Mouse (Mus musculus) cortical plate, adult 2 months (tissue): Measurements from ENCODE around the gene Fam193b.

Experiments used
- CTCF ChIP-seq: fragments of 200-500 bp; IDR thresholded peaks from 2 replicates; pipeline ENCODE4 v1.5.1; 2011; ENCODE audit warnings: mild to moderate bottlenecking, control low read depth, low read length; ENCODE audit not compliant: insufficient read depth; ENCODE audit errors: extremely low read depth
- POLR2A ChIP-seq: fragments of 200-500 bp; IDR thresholded peaks from 2 replicates; pipeline ENCODE4 v1.6.1; 2011; ENCODE audit warnings: mild to moderate bottlenecking, low read length, control low read depth; ENCODE audit not compliant: insufficient read depth; ENCODE audit errors: extremely low read depth

DNA sequence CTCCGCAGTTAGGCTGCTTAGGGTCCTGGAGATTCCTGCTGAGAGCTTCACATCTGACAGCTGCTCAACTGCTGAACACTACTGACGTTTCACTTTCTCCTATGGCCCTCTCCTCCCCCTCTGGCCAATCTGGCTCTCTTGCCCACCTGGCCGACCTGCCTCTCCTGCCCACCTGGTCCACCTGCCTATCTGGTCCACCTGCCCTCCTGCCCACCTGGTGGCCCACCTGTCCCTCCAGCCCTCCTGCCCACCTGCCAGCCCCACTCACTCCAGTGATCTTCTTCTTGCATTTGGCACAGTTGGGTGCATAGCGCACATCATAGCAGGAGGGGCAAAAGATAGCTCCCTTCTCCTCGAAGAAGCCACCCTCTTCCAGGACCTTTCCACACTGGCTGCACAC is 66.5 kb downstream of the Fam193b start:
- TF ChIP-seq POLR2A (no peak), CTCF (no peak)
